Mouse (Mus musculus): ENCODE measurements around the gene Pdxdc1. TPM values are rescaled to one million over a fixed set of nuclear protein-coding genes. Genes with fewer than 3 reads are reported as not detected.
"Not testable (repeated sequence)": the region's sequence is repeated elsewhere in the genome, so short reads cannot be mapped to it uniquely, and the experiment has no call there.

Pdxdc1 gene
- polyA plus RNA-seq, 1 experiment from 2014 or later = 88.5 TPM

DNA sequence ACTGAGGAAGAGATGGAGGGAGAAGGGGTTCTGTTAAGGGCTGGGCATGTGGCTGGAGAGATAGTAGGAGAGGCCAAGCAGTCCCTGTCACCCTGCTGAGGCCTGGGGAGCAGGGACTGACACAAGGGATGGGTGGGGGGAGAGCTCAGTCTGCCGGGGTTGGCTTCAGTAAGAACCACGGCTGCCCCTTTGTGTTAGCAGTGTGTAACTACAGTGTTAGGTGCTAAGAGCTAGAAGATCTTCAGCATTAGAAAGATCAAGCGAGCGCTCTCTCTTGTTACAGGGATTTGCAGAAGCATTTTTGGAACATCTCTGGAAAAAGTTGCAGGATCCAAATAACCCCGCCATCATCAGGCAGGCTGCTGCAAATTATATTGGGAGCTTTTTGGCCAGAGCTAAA, 98.3 kb downstream of the Pdxdc1 start:
- Histone ChIP-seq H3K4me3 (ENCODE audit: low read length) (no peak overlapping the region), H3K4me1 (ENCODE audit: insufficient read depth, low read length) (no peaks in the 10 kb centered on the region), H3K4me2 (replicated peaks; ENCODE audit: low read depth, low read length) (no peak overlapping the region), H3K36me3 (ENCODE audit: insufficient read depth, low read length) (peaks cover 69% of the 10 kb centered on the region), H3K27me3 (ENCODE audit: insufficient read depth, low read length) (no peaks in the 10 kb centered on the region), H3K27ac (ENCODE audit: low read length) (no peak overlapping the region), H3K9me3 (ENCODE audit: low read length) (no peaks in the 10 kb centered on the region), H3K9ac (replicated peaks; ENCODE audit: low read length) (no peak overlapping the region)
- no peak for ATAC-seq (ENCODE audit: low FRiP score, low TSS enrichment)
- WGBS = 79% methylated on average over 5 of the region's 5 CpGs

DNA sequence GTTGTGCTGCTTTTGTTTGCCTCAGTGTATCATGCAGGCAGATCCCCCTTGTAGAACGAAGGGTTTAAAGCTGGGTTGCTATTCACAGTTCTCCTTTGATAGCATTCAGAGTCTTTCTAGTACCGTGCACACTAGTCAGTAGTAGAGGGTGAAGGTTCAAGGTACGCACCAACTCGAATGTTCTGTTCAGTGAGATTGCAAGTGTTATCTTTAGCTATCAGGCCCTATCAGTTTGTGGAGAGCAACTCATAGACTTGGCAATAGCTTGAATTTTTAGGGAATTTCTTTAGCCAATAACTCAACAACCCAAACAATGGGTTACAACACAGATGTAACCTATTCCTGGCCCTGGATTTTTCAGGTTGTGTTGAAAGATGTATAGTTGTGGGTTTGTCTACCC, 101.7 kb downstream of the Pdxdc1 start:
- Histone ChIP-seq H3K4me3 (ENCODE audit: low read length) (no peak overlapping the region), H3K9me3 (ENCODE audit: low read length) (no peaks in the 10 kb centered on the region), H3K4me2 (replicated peaks; ENCODE audit: low read depth, low read length) (no peak overlapping the region), H3K27ac (ENCODE audit: low read length) (no peak overlapping the region), H3K36me3 (ENCODE audit: insufficient read depth, low read length) (peaks cover 67% of the 10 kb centered on the region), H3K9ac (replicated peaks; ENCODE audit: low read length) (no peak overlapping the region), H3K27me3 (ENCODE audit: insufficient read depth, low read length) (no peaks in the 10 kb centered on the region), H3K4me1 (ENCODE audit: insufficient read depth, low read length) (no peaks in the 10 kb centered on the region)
- WGBS = 97% methylated on average over 4 of the region's 4 CpGs
- ATAC-seq (ENCODE audit: low FRiP score, low TSS enrichment) = no peak

DNA sequence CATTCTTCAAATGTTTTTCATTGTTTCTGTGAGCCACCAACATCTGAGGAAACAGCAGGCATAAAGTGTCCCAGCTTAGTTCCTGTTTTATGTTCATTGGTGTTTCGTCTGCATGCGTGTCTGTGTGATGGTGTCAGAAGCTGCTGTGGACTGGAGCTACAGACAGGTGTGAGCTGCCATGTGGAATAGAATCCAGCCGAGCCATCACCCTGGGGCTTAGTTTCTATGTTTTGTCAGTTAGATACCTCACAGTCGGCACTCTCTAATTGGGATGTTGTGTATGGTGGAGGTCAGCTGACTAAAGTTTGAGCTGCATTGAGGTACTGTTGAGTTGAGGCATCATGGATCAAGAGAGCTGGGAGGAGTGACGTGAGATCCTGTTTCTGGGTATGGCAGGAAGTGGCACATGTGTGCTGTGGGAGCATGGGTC, 106.2 kb downstream of the Pdxdc1 start:
- no peak overlapping the region for H3K4me2 ChIP-seq (replicated peaks; ENCODE audit: low read depth, low read length)
- no peak overlapping the region for H3K4me3 ChIP-seq (ENCODE audit: low read length)
- H3K9me3 ChIP-seq (ENCODE audit: low read length) = no peaks in the 10 kb centered on the region
- no peak overlapping the region for H3K9ac ChIP-seq (replicated peaks; ENCODE audit: low read length)
- H3K36me3 ChIP-seq (ENCODE audit: insufficient read depth, low read length) = peaks cover 84% of the 10 kb centered on the region
- no peak for ATAC-seq (ENCODE audit: low FRiP score, low TSS enrichment)
- 87% methylated on average over 5 of the region's 5 CpGs for WGBS
- H3K27ac ChIP-seq (ENCODE audit: low read length) = no peak overlapping the region
- H3K4me1 ChIP-seq (ENCODE audit: insufficient read depth, low read length) = no peaks in the 10 kb centered on the region
- no peaks in the 10 kb centered on the region for H3K27me3 ChIP-seq (ENCODE audit: insufficient read depth, low read length)

DNA sequence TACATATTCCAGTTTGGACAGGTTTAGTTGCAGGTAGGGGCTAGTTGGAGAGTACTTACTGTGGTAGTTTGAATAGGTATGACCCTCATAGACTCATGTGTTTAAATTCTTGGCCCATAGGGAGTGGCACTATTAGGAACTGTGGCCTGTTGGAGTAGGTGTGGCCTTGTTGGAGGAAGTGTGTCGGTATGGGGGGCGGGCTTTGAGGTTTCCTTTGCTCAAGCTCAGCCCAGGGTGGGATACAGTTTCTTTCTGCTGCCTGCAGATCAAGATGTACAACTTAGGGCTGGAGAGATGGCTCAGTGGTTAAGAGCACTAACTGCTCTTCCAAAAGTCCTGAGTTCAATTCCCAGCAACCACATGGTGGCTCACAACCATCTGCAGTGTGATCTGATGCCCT, 109.5 kb downstream of the Pdxdc1 start:
- not testable (repeated sequence) for H3K4me1 ChIP-seq (ENCODE audit: insufficient read depth, low read length); H3K27ac ChIP-seq (ENCODE audit: low read length); H3K9me3 ChIP-seq (ENCODE audit: low read length); H3K9ac ChIP-seq (replicated peaks; ENCODE audit: low read length); H3K27me3 ChIP-seq (ENCODE audit: insufficient read depth, low read length); H3K4me3 ChIP-seq (ENCODE audit: low read length); H3K4me2 ChIP-seq (replicated peaks; ENCODE audit: low read depth, low read length); ATAC-seq (ENCODE audit: low FRiP score, low TSS enrichment)
- WGBS = 86% methylated on average over 2 of the region's 2 CpGs
- H3K36me3 ChIP-seq (ENCODE audit: insufficient read depth, low read length) = peaks cover 76% of the 10 kb centered on the region

DNA sequence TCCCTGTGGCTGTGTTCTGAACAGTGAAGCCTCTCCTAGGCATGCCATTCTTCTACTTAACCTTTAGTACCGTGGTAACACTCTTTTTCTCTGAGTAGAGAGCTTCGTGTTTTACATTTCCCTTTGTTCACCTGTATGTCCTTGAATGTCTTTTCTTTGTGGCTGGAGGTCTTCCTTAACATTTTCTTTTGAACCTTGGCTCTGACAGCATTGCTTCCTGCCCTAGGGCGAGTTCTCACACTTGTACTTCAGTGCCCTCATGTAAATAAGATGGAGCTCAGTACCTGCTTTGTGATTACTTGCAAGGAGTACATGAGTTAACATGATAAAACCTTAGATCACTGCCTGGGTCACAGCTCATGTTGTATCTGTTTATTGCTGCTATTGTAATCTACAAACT, 117.0 kb downstream of the Pdxdc1 start:
- H3K4me2 ChIP-seq (replicated peaks; ENCODE audit: low read depth, low read length) = no peak overlapping the region
- H3K27ac ChIP-seq (ENCODE audit: low read length) = no peak overlapping the region
- H3K9ac ChIP-seq (replicated peaks; ENCODE audit: low read length) = no peak overlapping the region
- no peak overlapping the region for H3K4me3 ChIP-seq (ENCODE audit: low read length)
- WGBS = 82% methylated on average over 3 of the region's 3 CpGs
- peaks cover 51% of the 10 kb centered on the region for H3K36me3 ChIP-seq (ENCODE audit: insufficient read depth, low read length)
- no peak for ATAC-seq (ENCODE audit: low FRiP score, low TSS enrichment)
- no peaks in the 10 kb centered on the region for H3K9me3 ChIP-seq (ENCODE audit: low read length)
- H3K4me1 ChIP-seq (ENCODE audit: insufficient read depth, low read length) = peaks cover 8% of the 10 kb centered on the region
- H3K27me3 ChIP-seq (ENCODE audit: insufficient read depth, low read length) = no peaks in the 10 kb centered on the region

Small RNA genes lying within 50 kb of the gene (microRNA-seq; reads per million reads assigned to microRNA genes)
- not detected for gene Gm27734

Other genes with a start within 250 kb of the Pdxdc1 start
- gene Parn, start 235.0 kb downstream of the Pdxdc1 start, polyA plus RNA-seq (2015; fragmentation: Nextera tagmentation; extraction: Ambion mirVana) = 48.3 and 49.1 TPM in 2 replicates
- gene Bfar, start 231.3 kb downstream of the Pdxdc1 start, polyA plus RNA-seq (2015; fragmentation: Nextera tagmentation; extraction: Ambion mirVana) = 53.7 and 58.0 TPM in 2 replicates
- gene 3110001I22Rik, start 231.2 kb downstream of the Pdxdc1 start, polyA plus RNA-seq (2015; fragmentation: Nextera tagmentation; extraction: Ambion mirVana) = 4.9 and 5.9 TPM in 2 replicates
- gene Pla2g10, start 172.1 kb downstream of the Pdxdc1 start, polyA plus RNA-seq (2015; fragmentation: Nextera tagmentation; extraction: Ambion mirVana) = 0.35 TPM in 1 of 2 replicates, not detected in the other
- gene Rrn3, start 122.4 kb downstream of the Pdxdc1 start, polyA plus RNA-seq (2015; fragmentation: Nextera tagmentation; extraction: Ambion mirVana) = 63.8 and 69.8 TPM in 2 replicates
- 157 and 159 TPM in 2 replicates for gene Ntan1, start 84.3 kb downstream of the Pdxdc1 start, polyA plus RNA-seq (2015; fragmentation: Nextera tagmentation; extraction: Ambion mirVana)
- 9.5 and 12.4 TPM in 2 replicates for gene Mpv17l, start within 50 bp of the Pdxdc1 start, polyA plus RNA-seq (2015; fragmentation: Nextera tagmentation; extraction: Ambion mirVana)
- 1.7 and 2.2 TPM in 2 replicates for gene 2900011O08Rik, start 83.5 kb upstream of the Pdxdc1 start, polyA plus RNA-seq (2015; fragmentation: Nextera tagmentation; extraction: Ambion mirVana)
- gene Ifitm7, start 83.8 kb upstream of the Pdxdc1 start, polyA plus RNA-seq (2015; fragmentation: Nextera tagmentation; extraction: Ambion mirVana) = 0.20 TPM in 1 of 2 replicates, not detected in the other

Measured in kidney, embryonic 16.5 days (tissue).